Mouse (Mus musculus): ENCODE data around the gene Hook2. TPM values are rescaled to one million over a fixed set of nuclear protein-coding genes. Genes with fewer than 3 reads are reported as not detected.

The Hook2 gene
- polyA plus RNA-seq, 1 experiment from 2014 or later = 13.0 TPM

- Histone ChIP-seq H3K27ac (ENCODE audit: low read depth, low read length) (no peak within 1 kb of the TSS), H3K27me3 (replicated peaks; ENCODE audit: control insufficient read depth, insufficient read depth, low read length) (peaks cover 17% of the 10 kb centered on the region), H3K9ac (ENCODE audit: low read length) (peak within 1 kb of the TSS; percentile 60; the same call in 1 of the 2 replicates), H3K4me1 (ENCODE audit: control insufficient read depth, insufficient read depth, low read length) (no peaks in the 10 kb centered on the region), H3K4me3 (ENCODE audit: low read depth, low read length) (peak within 1 kb of the TSS; percentile 27), H3K9me3 (replicated peaks; ENCODE audit: control insufficient read depth, low read length) (no peaks in the 10 kb centered on the region), H3K4me2 (ENCODE audit: low read length) (peak within 1 kb of the TSS; percentile 61), H3K36me3 (ENCODE audit: control insufficient read depth, insufficient read depth, low read length) (peaks cover 22% of the 10 kb centered on the region)
- WGBS = 81% methylated on average over 2 of the region's 2 CpGs
- ATAC-seq (no peak), DNase-seq (ENCODE audit: low spot score) (no peak)
Observed at GRCm38 (mm10) chr8:85014431-85014830, 24.0 kb downstream of the Hook2 start, which contains the start of gene Best2. TSS of gene Best2 (minus strand) at chr8:85014531.

- peaks cover 6% of the 10 kb centered on the region; the same call in 1 of the 2 replicates for H3K27me3 ChIP-seq (replicated peaks; ENCODE audit: control insufficient read depth, insufficient read depth, low read length)
- H3K9me3 ChIP-seq (replicated peaks; ENCODE audit: control insufficient read depth, low read length) = no peaks in the 10 kb centered on the region
- no peak overlapping the region for H3K27ac ChIP-seq (ENCODE audit: low read depth, low read length)
- DNase-seq (ENCODE audit: low spot score) (no peak), ATAC-seq (no peak)
- no peak overlapping the region for H3K4me2 ChIP-seq (ENCODE audit: low read length)
- no peak overlapping the region for H3K4me3 ChIP-seq (ENCODE audit: low read depth, low read length)
- peaks cover 45% of the 10 kb centered on the region for H3K36me3 ChIP-seq (ENCODE audit: control insufficient read depth, insufficient read depth, low read length)
- no peaks in the 10 kb centered on the region for H3K4me1 ChIP-seq (ENCODE audit: control insufficient read depth, insufficient read depth, low read length)
- WGBS = 71% methylated on average over 10 of the region's 10 CpGs
- H3K9ac ChIP-seq (ENCODE audit: low read length) = no peak overlapping the region
Observed at GRCm38 (mm10) chr8:85016724-85017123, 26.3 kb downstream of the Hook2 start.

- H3K4me1 ChIP-seq (ENCODE audit: control insufficient read depth, insufficient read depth, low read length) = no peaks in the 10 kb centered on the region
- H3K36me3 ChIP-seq (ENCODE audit: control insufficient read depth, insufficient read depth, low read length) = peaks cover 49% of the 10 kb centered on the region
- DNase-seq (ENCODE audit: low spot score) (no peak), ATAC-seq (no peak)
- H3K4me2 ChIP-seq (ENCODE audit: low read length) = no peak overlapping the region
- no peaks in the 10 kb centered on the region for H3K9me3 ChIP-seq (replicated peaks; ENCODE audit: control insufficient read depth, low read length)
- no peak overlapping the region for H3K4me3 ChIP-seq (ENCODE audit: low read depth, low read length)
- no peak overlapping the region for H3K27ac ChIP-seq (ENCODE audit: low read depth, low read length)
- 18% methylated on average over 5 of the region's 5 CpGs for whole genome bisulfite sequencing
- 0 out of 2 replicates have a peak, but pooled peaks cover 6% of the 10 kb centered on the region for H3K27me3 ChIP-seq (replicated peaks; ENCODE audit: control insufficient read depth, insufficient read depth, low read length)
- H3K9ac ChIP-seq (ENCODE audit: low read length) = no peak overlapping the region
Observed at GRCm38 (mm10) chr8:85017209-85017608, 26.8 kb downstream of the Hook2 start.

- WGBS = 98% methylated on average over 3 of the region's 3 CpGs
- H3K9me3 ChIP-seq (replicated peaks; ENCODE audit: control insufficient read depth, low read length) = no peaks in the 10 kb centered on the region
- ATAC-seq = no peak
- peaks cover 15% of the 10 kb centered on the region for H3K4me1 ChIP-seq (ENCODE audit: control insufficient read depth, insufficient read depth, low read length)
- no peak overlapping the region for H3K27ac ChIP-seq (ENCODE audit: low read depth, low read length)
- H3K36me3 ChIP-seq (ENCODE audit: control insufficient read depth, insufficient read depth, low read length) = peaks cover 65% of the 10 kb centered on the region
- no peaks in the 10 kb centered on the region for H3K27me3 ChIP-seq (replicated peaks; ENCODE audit: control insufficient read depth, insufficient read depth, low read length)
- H3K9ac ChIP-seq (ENCODE audit: low read length) = no peak overlapping the region
- no peak for DNase-seq (ENCODE audit: low spot score)
- no peak overlapping the region for H3K4me2 ChIP-seq (ENCODE audit: low read length)
- H3K4me3 ChIP-seq (ENCODE audit: low read depth, low read length) = no peak overlapping the region
Observed at GRCm38 (mm10) chr8:85021514-85022055, 31.2 kb downstream of the Hook2 start.

DNA sequence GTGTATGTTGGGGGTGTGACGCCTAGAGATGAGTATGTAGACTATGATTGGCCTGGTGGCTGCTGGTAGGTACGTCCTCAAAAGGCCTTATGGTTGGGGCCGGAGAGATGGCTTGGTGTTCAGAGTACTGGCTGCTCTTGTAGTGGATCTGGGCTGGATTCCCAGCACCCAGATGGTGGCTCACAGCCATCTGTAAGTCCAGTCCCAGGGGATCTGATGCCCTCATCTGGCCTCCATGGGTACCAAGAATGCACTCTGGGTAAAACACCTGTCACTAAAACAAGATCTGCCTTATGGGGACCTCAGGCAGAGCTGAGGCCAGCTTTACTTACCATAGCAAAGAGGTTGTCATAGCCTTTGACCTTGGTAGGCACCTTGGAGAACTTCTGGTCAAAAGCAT, 33.4 kb downstream of the Hook2 start:
- DNase-seq (ENCODE audit: low spot score) (no peak), ATAC-seq (no peak)
- peak overlapping the region; percentile 92 for H3K4me2 ChIP-seq (ENCODE audit: low read length)
- no peak overlapping the region for H3K9ac ChIP-seq (ENCODE audit: low read length)
- H3K27ac ChIP-seq (ENCODE audit: low read depth, low read length) = no peak overlapping the region
- no peaks in the 10 kb centered on the region for H3K27me3 ChIP-seq (replicated peaks; ENCODE audit: control insufficient read depth, insufficient read depth, low read length)
- peaks cover 49% of the 10 kb centered on the region for H3K36me3 ChIP-seq (ENCODE audit: control insufficient read depth, insufficient read depth, low read length)
- H3K4me3 ChIP-seq (ENCODE audit: low read depth, low read length) = peak overlapping the region; percentile 78; the same call in 1 of the 2 replicates
- 92% methylated on average over 3 of the region's 3 CpGs for WGBS
- H3K9me3 ChIP-seq (replicated peaks; ENCODE audit: control insufficient read depth, low read length) = no peaks in the 10 kb centered on the region
- H3K4me1 ChIP-seq (ENCODE audit: control insufficient read depth, insufficient read depth, low read length) = peaks cover 23% of the 10 kb centered on the region

- peak within 1 kb of the TSS; percentile 79 for H3K9ac ChIP-seq (ENCODE audit: low read length)
- WGBS = 8% methylated on average over 30 of the region's 30 CpGs
- H3K36me3 ChIP-seq (ENCODE audit: control insufficient read depth, insufficient read depth, low read length) = peaks cover 43% of the 10 kb centered on the region
- H3K4me2 ChIP-seq (ENCODE audit: low read length) = peak within 1 kb of the TSS; percentile 92
- ATAC-seq (peak; percentile 92), DNase-seq (ENCODE audit: low spot score) (peak; percentile 97)
- H3K4me3 ChIP-seq (ENCODE audit: low read depth, low read length) = peak within 1 kb of the TSS; percentile 78
- no peaks in the 10 kb centered on the region for H3K27me3 ChIP-seq (replicated peaks; ENCODE audit: control insufficient read depth, insufficient read depth, low read length)
- H3K9me3 ChIP-seq (replicated peaks; ENCODE audit: control insufficient read depth, low read length) = no peaks in the 10 kb centered on the region
- H3K4me1 ChIP-seq (ENCODE audit: control insufficient read depth, insufficient read depth, low read length) = peaks cover 25% of the 10 kb centered on the region
- H3K27ac ChIP-seq (ENCODE audit: low read depth, low read length) = no peak within 1 kb of the TSS; the same call in 1 of the 2 replicates
Observed at GRCm38 (mm10) chr8:85025098-85025932, 34.9 kb downstream of the Hook2 start, which contains the start of gene Asna1. TSS of gene Asna1 (minus strand) at chr8:85025281.

DNA sequence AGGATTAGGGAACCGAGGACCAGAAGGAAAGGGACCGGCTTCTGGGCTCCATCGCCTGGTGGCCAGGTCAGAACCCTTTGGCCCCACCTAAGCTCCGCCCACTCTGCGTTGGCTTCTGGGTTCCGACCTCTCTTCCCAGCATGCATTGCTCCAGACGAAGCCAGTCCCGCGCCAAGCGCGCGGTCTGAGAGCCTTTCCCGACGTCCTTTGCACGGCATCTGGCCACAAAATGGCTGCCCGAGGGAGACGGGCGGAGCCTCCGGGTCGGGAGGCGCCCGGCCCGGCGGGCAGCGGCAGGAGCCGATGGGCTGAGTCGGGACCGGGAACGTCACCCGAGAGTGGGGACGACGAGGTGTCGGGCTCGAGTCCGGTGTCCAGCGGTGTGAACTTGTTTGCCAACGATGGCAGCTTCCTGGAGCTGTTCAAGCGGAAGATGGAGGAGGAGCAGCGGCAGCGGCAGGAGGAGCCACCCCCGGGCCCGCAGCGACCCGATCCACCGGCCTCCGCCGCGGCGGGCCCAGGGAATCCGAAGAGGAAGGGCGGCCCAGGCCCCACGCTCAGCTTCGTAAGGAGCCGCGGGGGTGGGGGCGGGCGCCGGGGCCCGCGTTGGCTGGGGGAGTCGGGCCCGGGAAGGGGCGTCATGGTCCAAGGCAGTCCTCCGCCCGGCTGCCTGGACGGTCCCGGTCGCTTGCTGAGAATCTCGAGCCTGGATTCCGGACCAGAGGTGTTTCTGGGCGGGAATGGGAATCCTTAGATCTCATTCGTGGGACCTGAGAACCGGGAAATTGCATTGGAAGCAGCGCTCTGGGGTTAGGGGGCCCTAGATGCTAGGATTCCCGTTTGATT, 36.5 kb downstream of the Hook2 start, which contains the start of gene Trir:
Trir (plus strand) TSS at position 154 of the 846 bp plus-strand sequence.
- peaks cover 43% of the 10 kb centered on the region for H3K36me3 ChIP-seq (ENCODE audit: control insufficient read depth, insufficient read depth, low read length)
- peak within 1 kb of the TSS; percentile 99 for H3K9ac ChIP-seq (ENCODE audit: low read length)
- DNase-seq (ENCODE audit: low spot score) (peak; percentile 98), ATAC-seq (peak; percentile 86)
- WGBS = 1% methylated on average over 69 of the region's 75 CpGs
- peak within 1 kb of the TSS; percentile 86 for H3K27ac ChIP-seq (ENCODE audit: low read depth, low read length)
- peaks cover 25% of the 10 kb centered on the region for H3K4me1 ChIP-seq (ENCODE audit: control insufficient read depth, insufficient read depth, low read length)
- no peaks in the 10 kb centered on the region for H3K27me3 ChIP-seq (replicated peaks; ENCODE audit: control insufficient read depth, insufficient read depth, low read length)
- H3K4me3 ChIP-seq (ENCODE audit: low read depth, low read length) = peak within 1 kb of the TSS; percentile 97
- H3K4me2 ChIP-seq (ENCODE audit: low read length) = peak within 1 kb of the TSS; percentile 92
- no peaks in the 10 kb centered on the region for H3K9me3 ChIP-seq (replicated peaks; ENCODE audit: control insufficient read depth, low read length)

DNA sequence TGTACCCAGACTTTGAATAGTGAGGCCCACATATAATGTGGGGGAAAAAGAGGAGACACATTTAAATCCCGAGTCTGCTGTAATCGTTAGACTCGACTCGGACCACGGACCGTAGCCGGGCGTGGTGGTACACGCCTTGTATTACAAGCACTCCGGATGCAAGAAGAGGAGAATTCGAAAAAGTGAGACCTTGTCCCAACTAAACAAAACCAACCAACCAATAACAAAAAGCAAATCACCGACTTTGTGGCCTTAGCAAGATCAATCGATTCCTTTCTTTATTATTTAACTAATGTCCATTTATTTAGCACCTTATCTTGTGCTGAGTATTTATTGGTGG, 37.1 kb downstream of the Hook2 start:
- H3K4me3 ChIP-seq (ENCODE audit: low read depth, low read length) = peak overlapping the region; percentile 97
- ATAC-seq (no peak), DNase-seq (ENCODE audit: low spot score) (peak; percentile 15)
- H3K27ac ChIP-seq (ENCODE audit: low read depth, low read length) = peak overlapping the region; percentile 86
- peak overlapping the region; percentile 92 for H3K4me2 ChIP-seq (ENCODE audit: low read length)
- peaks cover 25% of the 10 kb centered on the region for H3K4me1 ChIP-seq (ENCODE audit: control insufficient read depth, insufficient read depth, low read length)
- peak overlapping the region; percentile 99 for H3K9ac ChIP-seq (ENCODE audit: low read length)
- no peaks in the 10 kb centered on the region for H3K9me3 ChIP-seq (replicated peaks; ENCODE audit: control insufficient read depth, low read length)
- H3K27me3 ChIP-seq (replicated peaks; ENCODE audit: control insufficient read depth, insufficient read depth, low read length) = no peaks in the 10 kb centered on the region
- peaks cover 43% of the 10 kb centered on the region for H3K36me3 ChIP-seq (ENCODE audit: control insufficient read depth, insufficient read depth, low read length)
- 1% methylated on average over 13 of the region's 13 CpGs for WGBS

Measured in forebrain, embryonic 14.5 days (tissue).